Mouse (Mus musculus): ENCODE measurements at regions not wholly inside any gene's neighbourhood (a gene's known extent, or its start where the extent isn't known, plus 50 kb on each side); places are given as distances from the start of the nearest gene placed in this dataset.

DNA sequence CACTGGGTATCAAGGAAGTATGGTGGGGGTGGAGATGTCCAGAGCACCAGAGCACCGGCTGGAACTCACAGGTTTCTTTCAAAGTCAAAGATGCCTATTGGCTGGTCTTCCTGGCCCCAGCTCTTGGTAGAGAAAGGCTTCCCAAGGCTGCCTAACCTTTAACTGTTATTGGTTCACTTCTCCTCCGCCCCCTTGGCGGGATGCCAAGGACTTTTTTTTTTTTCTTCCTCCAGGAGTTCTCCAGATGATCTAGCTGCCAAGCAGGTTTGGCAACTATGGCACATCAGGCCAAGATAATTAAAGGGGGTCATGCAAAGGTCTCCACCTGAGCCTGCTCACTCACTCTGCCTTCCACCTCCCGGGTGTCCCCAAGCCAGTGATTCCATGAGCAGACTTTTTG, 67.5 kb downstream of the Sc5d start:
- ATAC-seq (no peak), DNase-seq (ENCODE audit: low read depth, low spot score) (no peak)
- ChIA-PET CTCF (no interaction called here), POLR2A (interaction anchor here (0.6 kb wide), 2 partner anchors 9 to 379 kb away, joined by 4 to 7 read pairs; no protein-coding TSS in a partner anchor)
- peaks cover 3% of the 10 kb centered on the region for H3K27me3 ChIP-seq
- no peak for TF ChIP-seq CTCF (IDR thresholded peaks at IDR 0.05)
- in situ Hi-C loops (cut with MboI; ENCODE audit: low pct_unique_long_range_greater_than_20kb) = no loop called here

DNA sequence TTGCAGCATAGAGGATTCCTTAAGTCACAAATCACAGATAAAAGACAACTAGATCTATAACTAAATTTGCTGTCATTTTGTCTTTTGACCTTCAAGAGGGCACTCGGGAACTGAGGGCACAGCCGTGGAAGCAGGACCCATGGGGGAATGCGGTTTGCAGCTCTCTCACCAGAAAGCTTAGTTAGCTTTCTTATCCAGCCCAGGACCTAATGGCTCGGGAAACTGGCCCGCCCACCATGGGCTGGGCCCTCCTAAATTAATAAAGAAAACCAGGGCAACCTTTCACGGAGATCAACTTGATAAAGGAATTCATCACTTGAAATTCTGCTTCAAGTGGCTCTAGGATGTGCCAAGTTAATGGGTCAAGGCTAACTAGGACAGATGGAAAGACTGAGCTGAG, 67.9 kb downstream of the Sc5d start:
- ChIA-PET CTCF (no interaction called here), POLR2A (interaction anchor here (0.6 kb wide), 2 partner anchors 9 to 379 kb away, joined by 4 to 7 read pairs; no protein-coding TSS in a partner anchor)
- H3K27me3 ChIP-seq = peaks cover 3% of the 10 kb centered on the region
- ATAC-seq (no peak), DNase-seq (ENCODE audit: low read depth, low spot score) (no peak)
- in situ Hi-C loops (cut with MboI; ENCODE audit: low pct_unique_long_range_greater_than_20kb) = no loop called here
- TF ChIP-seq CTCF (IDR thresholded peaks at IDR 0.05) = no peak

DNA sequence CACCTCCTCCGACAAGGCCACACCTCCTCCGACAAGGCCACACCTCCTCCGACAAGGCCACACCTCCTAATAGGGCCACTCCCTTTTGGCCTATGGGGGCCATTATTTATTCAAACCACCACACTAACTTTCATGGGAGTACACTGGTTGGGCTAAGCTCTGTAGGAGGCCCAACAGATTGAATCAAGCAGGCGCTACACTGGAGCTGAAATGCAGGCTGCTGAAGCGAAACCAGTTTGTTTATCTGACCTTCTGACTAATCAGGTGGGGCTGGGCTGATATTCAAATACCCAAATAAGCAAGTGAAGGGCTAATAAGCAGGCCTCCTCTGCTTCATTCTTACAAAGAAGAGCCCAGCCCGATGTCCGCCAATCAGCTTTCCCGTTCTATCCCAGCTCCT, 68.4 kb downstream of the Sc5d start:
- CTCF ChIA-PET = no interaction called here
- peaks cover 3% of the 10 kb centered on the region for H3K27me3 ChIP-seq
- DNase-seq (ENCODE audit: low read depth, low spot score) = no peak
- no peak for ATAC-seq
- in situ Hi-C loops (cut with MboI; ENCODE audit: low pct_unique_long_range_greater_than_20kb) = no loop called here
- POLR2A ChIA-PET = no interaction called here
- no peak for TF ChIP-seq CTCF (IDR thresholded peaks at IDR 0.05)

DNA sequence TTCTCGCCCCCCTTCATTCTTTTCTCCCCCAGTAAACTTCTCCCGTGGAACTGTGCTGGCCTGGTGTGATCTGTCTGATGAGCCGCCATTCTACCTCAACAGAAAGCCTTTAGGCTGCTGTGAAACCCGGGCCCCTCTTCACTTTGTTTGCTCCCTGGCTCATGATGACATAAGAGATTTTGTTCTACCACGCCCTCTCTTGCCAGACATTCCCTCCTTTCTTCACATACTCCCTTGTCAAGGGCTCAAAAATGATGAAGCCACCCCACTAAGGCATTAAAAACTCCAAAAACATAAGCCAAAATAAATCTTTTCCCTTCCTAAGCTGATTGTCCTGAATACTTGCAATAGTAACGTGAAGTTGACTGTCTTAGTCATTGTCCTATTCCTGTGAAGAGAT, 69.1 kb downstream of the Sc5d start:
- H3K27me3 ChIP-seq = peaks cover 3% of the 10 kb centered on the region
- DNase-seq (ENCODE audit: low read depth, low spot score) (no peak), ATAC-seq (no peak)
- no peak for TF ChIP-seq CTCF (IDR thresholded peaks at IDR 0.05)
- ChIA-PET POLR2A (no interaction called here), CTCF (interaction anchor here (0.6 kb wide), 1 partner anchor 43 kb away, joined by 3 read pairs; no protein-coding TSS in a partner anchor)
- in situ Hi-C loops (cut with MboI; ENCODE audit: low pct_unique_long_range_greater_than_20kb) = no loop called here

DNA sequence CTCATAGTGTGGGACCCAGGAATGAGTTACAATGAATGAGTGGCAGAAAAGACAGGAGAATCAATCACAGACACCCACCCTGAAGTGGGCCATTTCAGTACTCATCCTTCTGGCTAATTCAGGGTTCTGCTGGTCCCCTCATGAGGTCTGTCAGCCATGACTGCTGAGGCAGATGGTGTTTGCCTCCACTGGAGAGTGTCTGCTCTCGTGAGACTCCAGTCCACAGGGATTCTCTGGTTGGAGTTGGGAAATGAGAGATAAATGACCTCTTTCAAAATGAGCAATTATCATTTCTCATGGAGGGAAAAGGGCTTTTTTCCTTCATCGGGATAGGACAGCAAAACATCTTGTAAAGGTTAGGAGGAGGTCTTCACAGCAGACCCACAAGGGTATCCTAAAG, 69.9 kb downstream of the Sc5d start:
- no peak for TF ChIP-seq CTCF (IDR thresholded peaks at IDR 0.05)
- DNase-seq (ENCODE audit: low read depth, low spot score) = no peak
- POLR2A ChIA-PET = no interaction called here

DNA sequence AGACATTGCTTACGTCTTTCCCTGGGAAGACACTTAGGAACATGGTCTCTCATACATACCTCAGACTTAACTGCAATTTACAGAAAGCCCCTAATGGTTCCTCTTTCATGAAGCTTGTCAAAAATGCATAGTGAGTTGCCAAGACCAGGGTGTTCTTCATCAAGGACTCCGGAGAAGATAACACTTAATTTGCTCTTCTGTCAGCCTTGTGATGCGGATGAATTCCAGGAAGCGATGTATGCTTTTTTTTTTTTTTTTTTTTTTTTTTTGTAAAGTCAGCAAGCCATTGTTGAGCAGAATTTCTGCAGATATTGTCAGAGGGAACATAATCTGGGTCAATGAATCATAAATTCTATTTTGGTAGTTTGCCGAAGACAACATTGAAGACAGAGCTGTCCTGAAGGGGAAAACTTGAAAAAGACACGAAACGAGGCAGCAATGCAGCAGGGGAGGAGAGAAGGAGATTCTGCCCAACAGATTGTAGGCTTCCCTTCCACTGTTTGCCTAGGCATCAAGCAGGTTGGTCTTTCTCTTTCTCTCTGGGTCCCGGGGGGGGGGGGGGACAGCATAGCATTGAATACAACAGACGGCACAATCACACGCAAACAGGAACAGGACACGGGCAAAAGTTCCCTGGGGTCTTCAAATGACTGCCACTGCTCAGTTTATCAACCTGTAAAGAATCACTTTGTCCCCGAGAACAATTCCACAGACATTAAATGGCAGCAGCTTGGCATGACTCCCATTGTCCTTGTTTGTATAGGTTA, 69.1 kb upstream of the Sorl1 start:
- in situ Hi-C loops (cut with MboI; ENCODE audit: low pct_unique_long_range_greater_than_20kb) = no loop called here
- ChIA-PET POLR2A (no interaction called here), CTCF (no interaction called here)
- no peak for ATAC-seq
- no peak for TF ChIP-seq CTCF (IDR thresholded peaks at IDR 0.05)
- peaks cover 3% of the 10 kb centered on the region for H3K27me3 ChIP-seq
- DNase-seq (ENCODE audit: low read depth, low spot score) = no peak

More for the DNA sequence above, 69.9 kb downstream of the Sc5d start:
- ATAC-seq = no peak
- CTCF ChIA-PET = interaction anchor here (0.6 kb wide), 1 partner anchor 43 kb away, joined by 3 read pairs; no protein-coding TSS in a partner anchor
- in situ Hi-C loops (cut with MboI; ENCODE audit: low pct_unique_long_range_greater_than_20kb) = no loop called here
- H3K27me3 ChIP-seq = peaks cover 3% of the 10 kb centered on the region

DNA sequence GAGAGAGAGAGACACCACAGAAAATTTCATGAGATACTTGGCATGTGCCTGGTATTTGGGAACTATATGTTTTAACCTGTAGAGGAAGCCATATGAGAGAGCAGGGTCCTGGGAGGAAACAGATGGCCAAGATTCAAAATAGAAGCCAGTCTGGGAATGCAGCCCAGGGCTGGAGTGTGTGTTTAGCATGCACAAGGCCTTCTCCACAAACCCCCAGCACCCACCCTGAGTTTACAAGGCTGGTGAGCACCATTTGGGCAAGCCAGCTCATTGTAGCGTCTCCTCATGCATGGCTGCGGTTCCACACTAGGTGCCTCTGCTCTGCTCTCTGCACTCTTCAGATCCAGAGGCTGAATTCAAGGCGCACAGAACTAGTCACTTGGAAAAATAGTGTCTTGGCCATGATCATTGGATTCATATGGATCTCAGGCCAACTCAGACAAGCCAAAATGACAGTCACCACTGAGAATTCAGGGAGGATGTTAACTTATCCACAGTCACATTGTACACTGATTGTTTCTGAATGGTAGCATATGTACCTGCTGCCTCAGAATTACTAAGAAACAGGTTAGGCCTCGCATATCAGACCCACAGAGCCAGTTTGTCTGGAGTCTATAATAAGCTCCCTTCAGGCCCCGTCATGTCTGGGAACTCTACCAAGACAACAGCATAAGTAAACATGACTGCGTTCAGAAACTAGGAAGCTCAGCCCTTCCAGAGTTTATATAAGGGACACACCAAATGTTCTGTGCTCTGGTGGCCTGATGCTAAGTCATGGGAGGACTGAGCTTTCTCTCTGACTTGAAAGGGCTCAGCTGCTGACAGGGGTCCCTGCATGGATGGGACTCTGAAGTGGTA, 63.5 kb upstream of the Sorl1 start:
- ChIA-PET POLR2A (no interaction called here), CTCF (no interaction called here)
- ATAC-seq = no peak
- no peaks in the 10 kb centered on the region for H3K27me3 ChIP-seq
- in situ Hi-C loops (cut with MboI; ENCODE audit: low pct_unique_long_range_greater_than_20kb) = no loop called here
- no peak for DNase-seq (ENCODE audit: low read depth, low spot score)
- TF ChIP-seq CTCF (IDR thresholded peaks at IDR 0.05) = no peak

DNA sequence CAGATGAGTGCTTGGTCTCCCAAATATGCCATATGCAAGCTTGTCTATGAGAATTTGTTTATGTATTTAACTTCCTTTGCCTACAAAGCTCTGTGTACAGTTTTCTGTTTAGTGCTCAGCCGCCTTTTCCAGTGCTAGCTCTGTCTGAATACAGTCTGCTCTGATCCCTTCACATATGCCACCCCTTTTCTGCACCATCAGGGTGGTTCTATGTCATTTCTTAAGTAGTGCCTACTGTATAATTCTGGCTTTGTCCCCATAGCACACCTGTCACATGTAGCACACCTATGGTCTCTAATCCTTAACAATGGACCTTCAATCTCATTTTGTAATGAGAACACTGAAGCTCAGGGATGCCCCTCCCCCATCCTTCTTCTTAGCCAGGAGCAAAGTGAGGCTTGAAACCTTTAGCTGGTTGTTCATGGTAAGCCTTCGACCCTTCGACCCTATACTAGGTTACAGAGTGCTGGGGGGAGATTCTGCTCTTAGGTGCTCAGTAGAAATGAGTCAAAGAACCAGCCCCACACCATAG, 60.1 kb upstream of the Sorl1 start:
- in situ Hi-C loops (cut with MboI; ENCODE audit: low pct_unique_long_range_greater_than_20kb) = no loop called here
- POLR2A ChIA-PET = no interaction called here
- H3K27me3 ChIP-seq = no peaks in the 10 kb centered on the region
- TF ChIP-seq CTCF (IDR thresholded peaks at IDR 0.05) = no peak
- ATAC-seq (no peak), DNase-seq (ENCODE audit: low read depth, low spot score) (no peak)
- CTCF ChIA-PET = interaction anchor here (0.9 to 1.4 kb wide), 2 partner anchors 10 to 37 kb away, joined by 3 read pairs; no protein-coding TSS in a partner anchor

DNA sequence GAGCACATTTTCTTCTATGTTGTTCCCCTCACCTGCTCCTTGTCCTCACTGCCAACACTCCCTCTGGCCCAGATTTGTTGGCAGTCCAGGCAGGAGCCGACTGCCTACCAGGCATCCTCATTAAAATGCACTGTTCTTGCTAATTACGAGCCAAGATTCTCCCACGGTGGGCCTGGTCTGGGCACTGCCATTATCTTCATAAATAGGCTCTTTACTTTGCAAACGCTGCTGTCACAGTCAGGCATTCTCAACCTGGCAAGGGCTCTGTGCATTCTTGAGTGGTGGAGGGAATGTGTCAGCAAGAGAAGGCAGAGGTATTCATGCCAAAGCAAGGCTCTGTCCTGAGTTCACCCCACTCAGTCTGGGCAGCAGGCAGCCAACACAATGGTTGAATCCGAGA, 59.4 kb upstream of the Sorl1 start:
- CTCF ChIA-PET = interaction anchor here (1.4 kb wide), 1 partner anchor 9 kb away, joined by 3 read pairs; no protein-coding TSS in a partner anchor
- in situ Hi-C loops (cut with MboI; ENCODE audit: low pct_unique_long_range_greater_than_20kb) = no loop called here
- ATAC-seq = no peak

DNA sequence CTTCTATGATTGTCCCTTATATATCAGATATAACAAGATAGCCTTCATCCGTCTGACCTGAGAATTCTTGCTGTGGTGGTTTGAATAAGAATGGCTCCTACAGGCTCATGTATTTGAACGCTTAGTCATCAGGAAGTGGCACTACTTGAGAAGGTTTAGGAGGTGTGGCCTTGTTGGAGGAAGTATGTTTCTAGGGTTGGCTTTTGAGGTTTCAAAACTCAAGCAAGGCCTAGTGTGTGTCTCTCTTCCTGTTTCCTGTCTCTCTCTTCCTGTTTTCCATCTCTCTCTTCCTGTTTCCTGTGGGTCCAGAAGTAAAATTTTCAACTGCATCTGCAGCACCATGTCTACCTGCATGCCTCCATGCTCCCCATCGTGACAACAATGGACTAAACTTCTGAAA, 58.3 kb upstream of the Sorl1 start:
- ATAC-seq (no peak), DNase-seq (ENCODE audit: low read depth, low spot score) (no peak)
- in situ Hi-C loops (cut with MboI; ENCODE audit: low pct_unique_long_range_greater_than_20kb) = no loop called here
- CTCF ChIA-PET = no interaction called here
- no peaks in the 10 kb centered on the region for H3K27me3 ChIP-seq
- no peak for TF ChIP-seq CTCF (IDR thresholded peaks at IDR 0.05)
- POLR2A ChIA-PET = no interaction called here

More for the DNA sequence above, 59.4 kb upstream of the Sorl1 start:
- no peak for TF ChIP-seq CTCF (IDR thresholded peaks at IDR 0.05)
- POLR2A ChIA-PET = no interaction called here
- DNase-seq (ENCODE audit: low read depth, low spot score) = no peak
- H3K27me3 ChIP-seq = no peaks in the 10 kb centered on the region

DNA sequence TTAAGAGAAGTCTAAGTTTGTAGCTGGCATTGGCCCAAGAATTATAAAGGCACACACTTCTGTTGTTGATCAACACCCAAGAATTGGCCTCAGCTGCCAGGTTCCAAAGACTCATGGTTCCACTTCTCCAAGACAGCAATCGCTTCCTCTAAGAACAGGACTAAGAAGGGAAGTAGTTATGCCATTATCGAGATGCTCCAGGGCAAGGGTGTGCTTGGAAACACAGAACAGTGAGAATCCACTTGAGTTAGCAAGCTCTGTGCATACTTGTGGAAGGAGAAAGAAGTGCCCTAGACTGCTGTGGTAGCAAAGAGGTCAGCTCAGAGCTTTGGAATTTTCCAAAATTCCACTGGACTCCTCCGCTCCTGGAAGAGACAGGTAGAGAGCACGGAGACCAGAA, 56.1 kb upstream of the Sorl1 start:
- ChIA-PET CTCF (interaction anchor here (1.1 kb wide), 1 partner anchor 15 kb away, joined by 3 read pairs; no protein-coding TSS in a partner anchor), POLR2A (no interaction called here)
- DNase-seq (ENCODE audit: low read depth, low spot score) = no peak
- no peak for TF ChIP-seq CTCF (IDR thresholded peaks at IDR 0.05)
- no peaks in the 10 kb centered on the region for H3K27me3 ChIP-seq
- in situ Hi-C loops (cut with MboI; ENCODE audit: low pct_unique_long_range_greater_than_20kb) = no loop called here
- ATAC-seq = no peak
